Mouse (Mus musculus) gastrocnemius, postnatal 10 days (tissue): ENCODE measurements around the gene Tbx1. TPM values are rescaled to one million over a fixed set of nuclear protein-coding genes. Genes with fewer than 3 reads are reported as not detected.

Experiments
- DNase-seq: peaks from one replicate; pipeline ENCODE4 v3.0.0; 2021; ENCODE audit warnings: mixed read lengths
- total RNA-seq, 2 experiments: library from RNA; stranded (reverse); gene quantifications; 2 replicates each; pipeline ENCODE4 v1.2.3; 2021

The Tbx1 gene
- total RNA-seq, 2 experiments from 2014 or later, result 2.3 to 5.5 TPM

DNA sequence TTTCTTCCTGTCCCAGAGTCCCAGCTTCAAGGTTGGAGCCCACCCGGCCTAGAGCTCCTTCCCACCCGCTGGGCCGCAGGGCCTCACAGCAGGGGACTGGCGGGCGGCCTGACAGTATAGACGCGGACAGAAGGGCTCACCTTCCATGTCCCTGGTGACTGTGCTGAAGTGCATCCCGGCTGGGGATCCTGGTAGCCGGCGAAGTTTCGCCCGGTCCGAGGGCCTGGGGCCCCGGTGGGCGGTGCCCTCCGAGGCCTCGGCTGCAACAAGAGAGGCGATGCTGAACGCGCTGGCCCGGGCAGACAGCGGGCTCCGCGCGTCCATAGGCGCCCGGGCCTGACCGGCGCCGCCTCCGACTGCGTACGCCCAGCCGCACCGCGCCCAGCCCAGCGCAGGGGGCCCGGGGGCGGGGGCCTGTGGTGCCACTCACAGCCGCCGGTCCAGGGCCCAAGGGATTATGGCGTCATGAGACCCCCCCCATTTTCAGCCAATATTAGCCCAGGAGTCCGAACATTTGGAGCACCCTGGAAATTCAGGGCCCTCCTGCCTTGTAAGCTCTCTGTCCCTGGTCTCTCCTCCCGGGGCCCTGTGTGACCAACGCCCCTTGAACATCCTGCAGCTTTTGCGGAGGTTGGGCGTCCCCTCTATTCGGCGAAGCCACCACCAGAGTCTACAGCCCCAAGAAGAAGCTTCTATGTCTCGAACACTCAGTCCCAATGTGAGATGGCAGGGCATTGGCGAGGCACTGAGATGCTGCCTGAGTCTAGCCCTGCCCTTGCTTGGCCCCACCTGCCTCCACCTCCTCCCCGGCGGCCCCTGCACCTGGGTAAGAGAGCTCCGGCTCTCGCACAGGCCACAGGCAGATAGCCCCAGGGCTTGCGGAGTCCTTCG lies 2.4 kb downstream of the Tbx1 start:
- no peak for DNase-seq

GRCm38 (mm10) chr16:18586906-18587546 lies 3.4 kb downstream of the Tbx1 start:
- DNase-seq, result no peak

GRCm38 (mm10) chr16:18586076-18586905 lies 4.2 kb downstream of the Tbx1 start:
- no peak for DNase-seq

DNA sequence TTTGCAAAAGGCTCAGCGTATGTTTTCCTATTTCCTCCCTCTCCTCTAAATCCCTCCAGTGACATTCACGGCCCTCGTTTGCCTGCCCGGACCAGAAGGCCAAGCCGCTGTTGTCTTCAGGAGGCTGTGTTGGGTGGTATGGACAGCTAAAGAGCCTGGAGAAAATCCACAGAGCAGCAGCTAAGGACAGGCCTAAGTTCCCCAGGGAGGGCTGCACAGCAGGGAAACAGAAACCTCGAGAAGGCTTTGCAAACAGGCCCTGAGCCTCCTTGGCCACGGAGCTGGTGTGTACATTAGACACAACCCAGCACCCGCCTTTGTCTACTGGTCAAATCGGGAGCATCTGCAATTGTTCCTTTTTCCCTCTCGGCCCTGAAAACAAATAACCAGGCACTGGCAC lies 4.8 kb downstream of the Tbx1 start:
- no peak for DNase-seq

DNA sequence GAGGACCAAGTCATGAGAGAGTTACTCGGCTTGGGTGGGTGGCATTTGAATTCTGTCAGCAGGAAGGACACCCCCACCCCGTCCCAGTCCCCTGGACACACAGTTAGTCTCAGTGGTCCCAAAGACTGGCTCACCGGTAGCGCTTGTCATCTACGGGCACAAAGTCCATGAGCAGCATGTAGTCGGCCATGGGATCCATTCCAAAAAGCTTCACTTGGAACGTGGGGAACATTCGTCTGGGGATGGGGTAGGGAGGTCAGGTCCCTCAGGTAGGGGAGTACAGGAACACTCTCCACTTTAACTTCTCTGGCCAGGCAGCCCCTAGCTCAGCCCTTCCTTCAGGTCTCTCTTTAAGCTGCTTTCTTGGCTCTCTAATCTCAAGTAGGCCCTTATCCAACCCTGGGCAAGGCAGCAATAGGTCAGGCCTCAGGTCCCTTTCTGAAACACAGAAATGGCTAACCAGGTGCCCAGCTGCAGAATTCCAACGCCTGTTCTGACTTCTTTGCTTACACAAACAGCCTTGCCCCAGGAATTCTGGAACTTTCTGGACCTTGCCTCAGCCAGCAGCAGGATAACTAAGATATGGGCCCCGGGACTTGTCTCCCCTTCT lies 5.5 kb downstream of the Tbx1 start:
- no peak for DNase-seq

DNA sequence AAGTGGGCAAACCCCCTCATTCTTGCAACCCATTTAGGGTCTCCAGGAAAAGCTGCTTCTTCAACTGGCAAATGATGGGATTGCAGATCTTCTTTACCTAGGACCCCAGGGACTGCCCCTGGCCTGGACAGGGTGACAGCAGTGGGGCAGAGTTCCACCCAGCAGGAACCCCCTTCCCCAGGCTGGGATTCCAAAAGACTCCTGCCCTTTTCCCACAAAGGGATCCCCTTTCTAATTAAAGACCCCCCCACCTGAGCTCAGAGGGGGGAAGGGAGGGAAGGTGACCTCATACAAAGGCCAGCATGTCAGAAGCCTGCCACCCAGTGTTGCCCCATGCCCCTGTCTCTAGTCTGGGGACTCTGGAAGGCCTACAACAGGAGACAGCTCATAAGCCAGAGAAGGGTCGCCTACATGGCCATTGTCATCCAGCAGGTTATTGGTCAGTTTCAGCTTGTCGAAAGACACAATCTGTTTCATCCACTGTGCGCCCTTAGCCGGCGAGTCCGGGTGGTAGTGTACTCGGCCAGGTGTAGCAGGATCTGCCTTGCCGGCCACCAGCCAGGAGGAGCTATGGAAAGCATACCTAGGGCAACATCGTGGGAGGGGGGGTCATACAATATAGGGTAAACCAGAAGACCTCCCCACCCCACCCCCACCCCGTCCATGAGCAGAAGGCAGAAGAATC lies 6.7 kb downstream of the Tbx1 start:
- no peak for DNase-seq

- no peak for DNase-seq
These were observed 7.3 kb downstream of the Tbx1 start for GRCm38 (mm10) chr16:18583169-18583568.

GRCm38 (mm10) chr16:18582426-18583148 lies 7.9 kb downstream of the Tbx1 start:
- DNase-seq, result no peak

- no peak for DNase-seq
These were observed 8.8 kb downstream of the Tbx1 start for GRCm38 (mm10) chr16:18581623-18582205.

DNA sequence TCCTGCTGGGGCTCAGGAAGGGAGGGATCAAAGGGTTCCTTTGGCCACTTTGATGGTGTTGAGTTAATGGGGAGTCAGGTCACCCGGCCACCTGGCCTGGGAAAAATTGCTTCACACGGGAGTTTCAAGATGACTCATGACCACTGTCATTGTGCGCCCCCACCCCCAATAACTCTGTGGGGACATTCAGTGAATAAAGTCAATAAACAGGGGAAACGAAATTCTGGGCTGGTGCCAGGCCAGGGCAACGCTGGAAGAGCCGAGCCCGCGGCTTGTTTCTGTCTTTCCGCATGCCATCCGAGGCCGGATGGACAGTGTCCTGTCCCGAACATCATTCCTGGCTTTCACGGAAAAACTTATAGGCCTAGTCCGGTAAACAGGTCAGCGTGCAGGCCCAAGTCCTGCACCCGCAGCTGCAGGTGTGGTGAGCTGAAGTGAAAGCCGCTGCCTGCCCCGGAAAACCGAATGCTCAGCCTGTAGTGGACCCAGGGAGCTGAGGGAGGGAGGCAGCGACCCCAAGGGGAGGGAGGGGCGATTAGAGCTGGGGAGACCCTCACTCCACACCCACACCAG lies 9.3 kb downstream of the Tbx1 start:
- no peak for DNase-seq

DNA sequence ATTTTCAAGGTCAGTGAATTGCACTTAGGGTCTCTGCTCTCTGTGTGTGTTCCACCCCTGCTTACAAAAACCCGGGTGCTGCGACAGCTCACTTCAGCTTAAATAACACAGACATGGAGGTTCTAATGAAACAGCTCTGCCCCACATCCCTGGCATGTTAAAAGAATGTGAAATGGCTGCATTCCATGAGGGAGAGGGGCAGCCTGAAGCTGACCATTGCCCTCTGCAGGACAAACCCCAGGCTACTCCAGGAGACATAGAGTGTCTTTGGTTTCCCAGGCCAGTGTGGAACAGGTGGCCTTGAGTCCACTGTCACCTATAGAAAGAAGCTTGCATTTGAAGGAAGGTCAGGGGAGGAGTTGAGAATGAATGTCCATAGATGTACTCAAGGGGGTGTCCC lies 10.1 kb downstream of the Tbx1 start:
- DNase-seq, result no peak

GRCm38 (mm10) chr16:18577599-18578160 lies 12.8 kb downstream of the Tbx1 start:
- no peak for DNase-seq

DNA sequence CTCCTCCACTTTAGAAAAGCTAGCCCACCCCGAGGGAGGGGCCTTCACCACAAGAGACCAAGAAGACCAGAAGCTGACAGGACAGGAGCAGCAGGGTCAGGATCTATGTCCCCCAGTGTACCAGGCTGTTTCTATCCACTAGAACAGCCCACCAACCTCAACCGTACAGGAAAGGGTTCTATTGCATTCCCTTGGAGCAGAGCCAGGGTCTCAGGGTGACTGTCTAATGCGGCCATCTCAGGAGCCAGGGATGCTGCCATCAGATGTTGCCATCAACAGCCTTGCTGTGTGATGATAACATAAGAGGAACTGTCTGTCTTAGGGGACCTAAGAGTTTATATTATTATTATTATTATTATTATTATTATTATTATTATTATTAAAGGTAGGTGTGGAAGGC lies 13.4 kb downstream of the Tbx1 start:
- no peak for DNase-seq

GRCm38 (mm10) chr16:18574196-18574595 lies 16.3 kb downstream of the Tbx1 start:
- DNase-seq, result no peak

DNA sequence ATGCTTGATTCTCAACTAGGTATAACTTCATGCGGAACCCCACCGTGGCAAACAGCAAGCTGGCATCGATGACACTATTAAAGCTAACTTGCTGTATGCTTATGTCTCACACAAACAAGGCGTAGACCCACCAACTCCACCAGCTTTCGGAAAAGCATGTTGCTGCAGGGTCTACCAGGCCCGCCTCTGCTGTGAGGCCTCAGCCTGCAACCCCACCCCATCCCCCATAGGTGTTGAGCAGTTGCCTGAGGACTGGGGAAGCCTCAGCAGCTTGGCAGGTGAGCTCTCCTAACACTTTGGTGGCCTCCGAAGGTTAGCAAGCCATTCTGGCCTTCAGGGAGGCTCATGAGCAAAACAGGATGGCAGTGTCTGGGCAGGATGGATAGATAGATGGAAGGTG lies 21.9 kb downstream of the Tbx1 start:
- no peak for DNase-seq

GRCm38 (mm10) chr16:18564472-18564871 lies 26.0 kb downstream of the Tbx1 start:
- no peak for DNase-seq

- DNase-seq, result no peak
These were observed 34.0 kb downstream of the Tbx1 start for GRCm38 (mm10) chr16:18556461-18556860.

DNA sequence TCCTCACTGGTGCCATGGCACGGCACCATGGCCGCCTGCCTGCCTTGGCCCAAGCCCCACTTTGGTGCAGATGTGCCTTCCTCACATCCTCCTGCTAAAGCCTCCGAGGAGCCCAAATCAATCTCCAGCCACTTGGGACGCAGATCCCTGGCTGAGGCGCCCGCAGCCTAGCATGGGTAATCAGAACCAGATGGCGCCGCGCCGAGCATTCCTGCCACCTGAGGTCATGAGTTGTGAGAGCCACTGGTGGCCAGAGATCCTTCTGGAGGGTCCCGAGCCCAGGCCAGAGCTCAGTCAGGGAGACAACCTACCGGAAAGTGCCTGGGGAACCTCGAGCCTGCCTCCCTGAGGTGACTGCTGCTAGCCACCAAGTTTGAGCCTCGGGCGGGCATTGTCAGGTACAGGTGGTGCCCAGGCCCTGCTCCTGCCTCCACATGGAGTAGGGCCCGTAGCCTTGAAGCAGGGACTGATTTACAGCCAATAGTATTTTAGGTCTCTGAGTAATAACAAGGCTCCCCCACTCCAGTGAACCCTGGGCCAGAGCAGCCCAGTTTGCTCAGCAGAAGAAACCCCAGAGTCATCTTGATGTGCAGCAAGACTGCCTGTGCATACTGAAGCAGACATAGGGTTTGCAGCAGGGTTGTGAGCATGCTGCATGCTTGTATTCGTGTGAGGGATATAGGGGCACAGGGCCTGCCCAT lies 35.1 kb downstream of the Tbx1 start:
- DNase-seq, result peak; percentile 77

DNA sequence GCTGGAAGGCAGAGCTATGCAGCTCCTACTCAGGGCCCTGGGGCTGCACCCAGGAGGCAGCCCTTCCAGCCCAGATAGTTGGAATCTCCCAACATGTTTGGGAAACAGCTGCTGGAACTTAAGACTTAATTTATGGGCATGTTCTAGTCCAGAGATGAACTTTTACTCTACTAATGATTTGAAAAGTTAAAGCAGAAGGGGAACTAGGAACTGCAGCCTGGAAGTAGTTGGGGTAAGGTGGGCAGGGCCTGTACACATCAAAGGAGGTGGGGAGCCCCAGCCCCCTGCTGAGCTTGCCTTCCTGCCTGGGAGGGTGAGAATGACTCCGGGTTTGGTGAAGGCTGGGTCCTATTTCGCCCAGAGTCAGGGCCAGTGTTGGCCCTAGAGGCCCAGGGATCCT lies 35.8 kb downstream of the Tbx1 start:
- DNase-seq, result no peak
